Mouse (Mus musculus): ENCODE measurements around the gene Nme3. TPM values are rescaled to one million over a fixed set of nuclear protein-coding genes. Genes with fewer than 3 reads are reported as not detected.
A peak's percentile ranks its signal among the peaks of the same experiment; 100 is the strongest.
"Not testable (repeated sequence)": the region's sequence is repeated elsewhere in the genome, so short reads cannot be mapped to it uniquely, and the experiment has no call there.

The Nme3 gene
- polyA plus RNA-seq, 1 experiment from 2014 or later: 57.1 TPM

GRCm38 (mm10) chr17:24935666-24936065, 39.4 kb downstream of the Nme3 start:
- no peaks in the 10 kb centered on the region for H3K9me3 ChIP-seq (ENCODE audit: control insufficient read depth, low read length)
- H3K4me3 ChIP-seq (ENCODE audit: low read depth, low read length): peak overlapping the region; percentile 97
- DNase-seq (ENCODE audit: low spot score) (no peak), ATAC-seq (ENCODE audit: insufficient read depth, low FRiP score, low TSS enrichment) (no peak)
- H3K9ac ChIP-seq (ENCODE audit: low read length): peak overlapping the region; percentile 0; the same call in 1 of the 2 replicates
- H3K36me3 ChIP-seq (ENCODE audit: control insufficient read depth, insufficient read depth, low read length): no peaks in the 10 kb centered on the region
- H3K27ac ChIP-seq (ENCODE audit: low read depth, low read length): no peak overlapping the region
- H3K4me2 ChIP-seq (ENCODE audit: low read depth): peak overlapping the region; percentile 78
- peaks cover 12% of the 10 kb centered on the region for H3K4me1 ChIP-seq (ENCODE audit: control insufficient read depth, insufficient read depth, low read length)
- H3K27me3 ChIP-seq (ENCODE audit: control insufficient read depth, insufficient read depth, low read length): no peaks in the 10 kb centered on the region

GRCm38 (mm10) chr17:24936259-24937237, 40.2 kb downstream of the Nme3 start, which contains the start of gene Mapk8ip3:
Mapk8ip3 (minus strand) TSS chr17:24936977.
- DNase-seq (ENCODE audit: low spot score) (peak; percentile 94), ATAC-seq (ENCODE audit: insufficient read depth, low FRiP score, low TSS enrichment) (peak; percentile 96)
- H3K9me3 ChIP-seq (ENCODE audit: control insufficient read depth, low read length): no peaks in the 10 kb centered on the region
- H3K27ac ChIP-seq (ENCODE audit: low read depth, low read length): peak within 1 kb of the TSS; percentile 61; the same call in 1 of the 2 replicates
- WGBS: under 1% methylated on average over 78 of the region's 78 CpGs
- peak within 1 kb of the TSS; percentile 97 for H3K4me3 ChIP-seq (ENCODE audit: low read depth, low read length)
- H3K27me3 ChIP-seq (ENCODE audit: control insufficient read depth, insufficient read depth, low read length): no peaks in the 10 kb centered on the region
- peak within 1 kb of the TSS; percentile 78 for H3K4me2 ChIP-seq (ENCODE audit: low read depth)
- H3K9ac ChIP-seq (ENCODE audit: low read length): peak within 1 kb of the TSS; percentile 87
- peaks cover 12% of the 10 kb centered on the region for H3K4me1 ChIP-seq (ENCODE audit: control insufficient read depth, insufficient read depth, low read length)
- no peaks in the 10 kb centered on the region for H3K36me3 ChIP-seq (ENCODE audit: control insufficient read depth, insufficient read depth, low read length)

GRCm38 (mm10) chr17:24937266-24937665, 41.0 kb downstream of the Nme3 start:
- H3K9me3 ChIP-seq (ENCODE audit: control insufficient read depth, low read length): no peaks in the 10 kb centered on the region
- H3K27me3 ChIP-seq (ENCODE audit: control insufficient read depth, insufficient read depth, low read length): no peaks in the 10 kb centered on the region
- no peak for ATAC-seq (ENCODE audit: insufficient read depth, low FRiP score, low TSS enrichment)
- H3K27ac ChIP-seq (ENCODE audit: low read depth, low read length): peak overlapping the region; percentile 61; the same call in 1 of the 2 replicates
- no peaks in the 10 kb centered on the region for H3K36me3 ChIP-seq (ENCODE audit: control insufficient read depth, insufficient read depth, low read length)
- peak overlapping the region; percentile 87 for H3K9ac ChIP-seq (ENCODE audit: low read length)
- DNase-seq (ENCODE audit: low spot score): no peak
- H3K4me1 ChIP-seq (ENCODE audit: control insufficient read depth, insufficient read depth, low read length): peaks cover 12% of the 10 kb centered on the region
- WGBS: 47% methylated on average over 6 of the region's 6 CpGs
- H3K4me2 ChIP-seq (ENCODE audit: low read depth): peak overlapping the region; percentile 78
- peak overlapping the region; percentile 97 for H3K4me3 ChIP-seq (ENCODE audit: low read depth, low read length)

- H3K9ac ChIP-seq (ENCODE audit: low read length); ATAC-seq (ENCODE audit: insufficient read depth, low FRiP score, low TSS enrichment); H3K27ac ChIP-seq (ENCODE audit: low read depth, low read length); H3K4me1 ChIP-seq (ENCODE audit: control insufficient read depth, insufficient read depth, low read length); H3K27me3 ChIP-seq (ENCODE audit: control insufficient read depth, insufficient read depth, low read length); H3K4me2 ChIP-seq (ENCODE audit: low read depth); H3K9me3 ChIP-seq (ENCODE audit: control insufficient read depth, low read length); H3K4me3 ChIP-seq (ENCODE audit: low read depth, low read length); H3K36me3 ChIP-seq (ENCODE audit: control insufficient read depth, insufficient read depth, low read length): not testable (repeated sequence)
- peak; percentile 19 for DNase-seq (ENCODE audit: low spot score)
- 30% methylated on average over 2 of the region's 2 CpGs for WGBS
These were observed 46.2 kb downstream of the Nme3 start for GRCm38 (mm10) chr17:24942453-24942852.

GRCm38 (mm10) chr17:24943036-24943435, 46.7 kb downstream of the Nme3 start:
- DNase-seq (ENCODE audit: low spot score): no peak
- no peaks in the 10 kb centered on the region for H3K27me3 ChIP-seq (ENCODE audit: control insufficient read depth, insufficient read depth, low read length)
- H3K4me2 ChIP-seq (ENCODE audit: low read depth): no peak overlapping the region
- WGBS: 91% methylated on average over 7 of the region's 7 CpGs
- H3K27ac ChIP-seq (ENCODE audit: low read depth, low read length): no peak overlapping the region
- ATAC-seq (ENCODE audit: insufficient read depth, low FRiP score, low TSS enrichment): no peak
- peaks cover 13% of the 10 kb centered on the region for H3K36me3 ChIP-seq (ENCODE audit: control insufficient read depth, insufficient read depth, low read length)
- H3K4me1 ChIP-seq (ENCODE audit: control insufficient read depth, insufficient read depth, low read length): no peaks in the 10 kb centered on the region
- H3K9ac ChIP-seq (ENCODE audit: low read length): no peak overlapping the region
- H3K9me3 ChIP-seq (ENCODE audit: control insufficient read depth, low read length): no peaks in the 10 kb centered on the region
- no peak overlapping the region for H3K4me3 ChIP-seq (ENCODE audit: low read depth, low read length)

DNA sequence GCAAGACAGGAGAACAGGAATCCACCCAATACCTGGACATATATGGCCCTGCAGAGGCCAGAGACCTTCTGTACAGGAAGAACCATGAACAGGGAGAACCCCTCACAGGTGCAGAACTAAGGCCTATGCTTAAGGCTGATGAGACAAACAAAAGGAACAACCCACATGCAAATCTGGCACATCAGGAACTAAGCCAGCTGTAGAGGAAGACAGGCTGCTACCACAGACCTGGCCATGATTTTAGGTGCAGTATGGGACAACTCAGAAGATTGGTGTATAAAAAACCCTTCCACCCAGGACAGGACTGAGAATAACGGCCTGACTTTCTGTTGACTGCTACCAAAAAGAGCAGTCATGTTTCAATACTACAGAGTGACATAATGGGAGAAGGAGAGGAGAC, 47.3 kb downstream of the Nme3 start:
- H3K9me3 ChIP-seq (ENCODE audit: control insufficient read depth, low read length); DNase-seq (ENCODE audit: low spot score); H3K4me3 ChIP-seq (ENCODE audit: low read depth, low read length); H3K9ac ChIP-seq (ENCODE audit: low read length); ATAC-seq (ENCODE audit: insufficient read depth, low FRiP score, low TSS enrichment); H3K4me2 ChIP-seq (ENCODE audit: low read depth); H3K27me3 ChIP-seq (ENCODE audit: control insufficient read depth, insufficient read depth, low read length); H3K27ac ChIP-seq (ENCODE audit: low read depth, low read length); H3K4me1 ChIP-seq (ENCODE audit: control insufficient read depth, insufficient read depth, low read length): not testable (repeated sequence)
- H3K36me3 ChIP-seq (ENCODE audit: control insufficient read depth, insufficient read depth, low read length): peaks cover 16% of the 10 kb centered on the region
- 97% methylated on average over 1 of the region's 1 CpGs for WGBS

Other genes with a start within 250 kb of the Nme3 start
- 36.7 and 38.8 TPM in 2 replicates for gene Slc9a3r2, start 246.2 kb upstream of the Nme3 start, polyA plus RNA-seq (2014; fragmentation: Nextera tagmentation; extraction: Ambion mirVana)
- gene Npw, start 238.0 kb upstream of the Nme3 start, polyA plus RNA-seq (2014; fragmentation: Nextera tagmentation; extraction: Ambion mirVana): not detected in 2 replicates
- 31.8 and 35.7 TPM in 2 replicates for gene Zfp598, start 226.8 kb upstream of the Nme3 start, polyA plus RNA-seq (2014; fragmentation: Nextera tagmentation; extraction: Ambion mirVana)
- gene Syngr3, start 206.5 kb upstream of the Nme3 start, polyA plus RNA-seq (2014; fragmentation: Nextera tagmentation; extraction: Ambion mirVana): 14.6 and 18.1 TPM in 2 replicates
- gene Gfer, start 200.3 kb upstream of the Nme3 start, polyA plus RNA-seq (2014; fragmentation: Nextera tagmentation; extraction: Ambion mirVana): 50.8 and 53.0 TPM in 2 replicates
- 1.5 and 1.8 TPM in 2 replicates for gene Noxo1, start 200.3 kb upstream of the Nme3 start, polyA plus RNA-seq (2014; fragmentation: Nextera tagmentation; extraction: Ambion mirVana)
- gene Tbl3, start 188.8 kb upstream of the Nme3 start, polyA plus RNA-seq (2014; fragmentation: Nextera tagmentation; extraction: Ambion mirVana): 110 and 131 TPM in 2 replicates
- 0.57 TPM in 1 of 2 replicates, not detected in the other for gene Rnf151, start 178.4 kb upstream of the Nme3 start, polyA plus RNA-seq (2014; fragmentation: Nextera tagmentation; extraction: Ambion mirVana)
- gene Rps2, start 178.4 kb upstream of the Nme3 start, polyA plus RNA-seq (2014; fragmentation: Nextera tagmentation; extraction: Ambion mirVana): 1,370 and 1,378 TPM in 2 replicates
- gene Ndufb10, start 172.0 kb upstream of the Nme3 start, polyA plus RNA-seq (2014; fragmentation: Nextera tagmentation; extraction: Ambion mirVana): 213 and 214 TPM in 2 replicates
- not detected in 2 replicates for gene Rpl3l, start 168.7 kb upstream of the Nme3 start, polyA plus RNA-seq (2014; fragmentation: Nextera tagmentation; extraction: Ambion mirVana)
- 25.5 and 27.2 TPM in 2 replicates for gene Msrb1, start 159.9 kb upstream of the Nme3 start, polyA plus RNA-seq (2014; fragmentation: Nextera tagmentation; extraction: Ambion mirVana)
- gene Hs3st6, start 143.5 kb upstream of the Nme3 start, polyA plus RNA-seq (2014; fragmentation: Nextera tagmentation; extraction: Ambion mirVana): 0.38 and 0.81 TPM in 2 replicates
- not detected in 2 replicates for gene Meiob, start 92.2 kb upstream of the Nme3 start, polyA plus RNA-seq (2014; fragmentation: Nextera tagmentation; extraction: Ambion mirVana)
- gene Hagh, start 56.4 kb upstream of the Nme3 start, polyA plus RNA-seq (2014; fragmentation: Nextera tagmentation; extraction: Ambion mirVana): 32.9 and 34.5 TPM in 2 replicates
- 16.2 and 19.0 TPM in 2 replicates for gene Fahd1, start 46.1 kb upstream of the Nme3 start, polyA plus RNA-seq (2014; fragmentation: Nextera tagmentation; extraction: Ambion mirVana)
- 0.24 TPM in 1 of 2 replicates, not detected in the other for gene Igfals, start 30.5 kb upstream of the Nme3 start, polyA plus RNA-seq (2014; fragmentation: Nextera tagmentation; extraction: Ambion mirVana)
- gene Nubp2, start 10.2 kb upstream of the Nme3 start, polyA plus RNA-seq (2014; fragmentation: Nextera tagmentation; extraction: Ambion mirVana): 82.3 and 88.8 TPM in 2 replicates
- 45.2 and 49.6 TPM in 2 replicates for gene Spsb3, start 9.9 kb upstream of the Nme3 start, polyA plus RNA-seq (2014; fragmentation: Nextera tagmentation; extraction: Ambion mirVana)
- 28.9 and 29.7 TPM in 2 replicates for gene Eme2, start 1.4 kb upstream of the Nme3 start, polyA plus RNA-seq (2014; fragmentation: Nextera tagmentation; extraction: Ambion mirVana)
- 75.3 and 81.6 TPM in 2 replicates for gene Mrps34, start 1.4 kb upstream of the Nme3 start, polyA plus RNA-seq (2014; fragmentation: Nextera tagmentation; extraction: Ambion mirVana)
- gene Mapk8ip3, start 40.5 kb downstream of the Nme3 start, polyA plus RNA-seq (2014; fragmentation: Nextera tagmentation; extraction: Ambion mirVana): 47.8 and 57.5 TPM in 2 replicates
- gene Jpt2, start 64.2 kb downstream of the Nme3 start, polyA plus RNA-seq (2014; fragmentation: Nextera tagmentation; extraction: Ambion mirVana): 203 and 204 TPM in 2 replicates
- 11.9 and 12.6 TPM in 2 replicates for gene Cramp1l, start 119.3 kb downstream of the Nme3 start, polyA plus RNA-seq (2014; fragmentation: Nextera tagmentation; extraction: Ambion mirVana)
- 21.9 and 25.8 TPM in 2 replicates for gene Ift140, start 119.6 kb downstream of the Nme3 start, polyA plus RNA-seq (2014; fragmentation: Nextera tagmentation; extraction: Ambion mirVana)
- gene Tmem204, start 187.1 kb downstream of the Nme3 start, polyA plus RNA-seq (2014; fragmentation: Nextera tagmentation; extraction: Ambion mirVana): 11.4 and 13.3 TPM in 2 replicates
- 29.9 and 31.8 TPM in 2 replicates for gene Telo2, start 219.5 kb downstream of the Nme3 start, polyA plus RNA-seq (2014; fragmentation: Nextera tagmentation; extraction: Ambion mirVana)
- gene Ptx4, start 224.3 kb downstream of the Nme3 start, polyA plus RNA-seq (2014; fragmentation: Nextera tagmentation; extraction: Ambion mirVana): not detected in 2 replicates
- 20.5 and 22.4 TPM in 2 replicates for gene Clcn7, start 236.9 kb downstream of the Nme3 start, polyA plus RNA-seq (2014; fragmentation: Nextera tagmentation; extraction: Ambion mirVana)